Mouse (Mus musculus) heart, postnatal 4 days (tissue): ENCODE results near the gene Ddx54. TPM values are rescaled to one million over a fixed set of nuclear protein-coding genes. Genes with fewer than 3 reads are reported as not detected.

Source experiments
- DNase-seq: peaks from one replicate; pipeline ENCODE4 v3.0.0; 2021
- total RNA-seq, 2 experiments: library from RNA; stranded (reverse); gene quantifications; 2 replicates each; pipeline ENCODE4 v1.2.3; 2021

The Ddx54 gene
- 10 to 100 TPM; 30.8 to 32.0 TPM for total RNA-seq

DNA sequence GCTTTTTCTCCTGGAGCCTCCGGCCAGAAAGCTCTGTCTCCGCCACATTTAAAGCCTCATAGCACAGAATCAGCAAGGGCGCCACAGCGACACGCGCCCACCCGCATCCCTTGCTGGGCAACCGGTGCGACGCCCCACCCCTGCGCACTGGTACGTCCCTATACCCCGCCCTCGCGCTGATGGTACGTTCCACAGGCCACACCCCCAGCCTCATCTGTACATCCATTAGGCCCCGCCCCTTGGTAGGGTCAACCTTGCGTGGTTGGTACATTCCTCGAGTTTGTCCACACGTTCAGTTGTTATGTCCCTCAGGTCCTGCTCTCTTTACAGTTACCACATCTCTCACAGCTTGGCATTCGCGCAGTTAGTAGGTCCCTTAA is at the start of gene Ddx54, which contains the start of gene Rita1:
TSS of gene Ddx54 (plus strand) at position 298 of the 380 bp plus-strand sequence.
TSS of gene Rita1 (minus strand) at position 148 of the 380 bp plus-strand sequence.
- DNase-seq: peak; percentile 98

DNA sequence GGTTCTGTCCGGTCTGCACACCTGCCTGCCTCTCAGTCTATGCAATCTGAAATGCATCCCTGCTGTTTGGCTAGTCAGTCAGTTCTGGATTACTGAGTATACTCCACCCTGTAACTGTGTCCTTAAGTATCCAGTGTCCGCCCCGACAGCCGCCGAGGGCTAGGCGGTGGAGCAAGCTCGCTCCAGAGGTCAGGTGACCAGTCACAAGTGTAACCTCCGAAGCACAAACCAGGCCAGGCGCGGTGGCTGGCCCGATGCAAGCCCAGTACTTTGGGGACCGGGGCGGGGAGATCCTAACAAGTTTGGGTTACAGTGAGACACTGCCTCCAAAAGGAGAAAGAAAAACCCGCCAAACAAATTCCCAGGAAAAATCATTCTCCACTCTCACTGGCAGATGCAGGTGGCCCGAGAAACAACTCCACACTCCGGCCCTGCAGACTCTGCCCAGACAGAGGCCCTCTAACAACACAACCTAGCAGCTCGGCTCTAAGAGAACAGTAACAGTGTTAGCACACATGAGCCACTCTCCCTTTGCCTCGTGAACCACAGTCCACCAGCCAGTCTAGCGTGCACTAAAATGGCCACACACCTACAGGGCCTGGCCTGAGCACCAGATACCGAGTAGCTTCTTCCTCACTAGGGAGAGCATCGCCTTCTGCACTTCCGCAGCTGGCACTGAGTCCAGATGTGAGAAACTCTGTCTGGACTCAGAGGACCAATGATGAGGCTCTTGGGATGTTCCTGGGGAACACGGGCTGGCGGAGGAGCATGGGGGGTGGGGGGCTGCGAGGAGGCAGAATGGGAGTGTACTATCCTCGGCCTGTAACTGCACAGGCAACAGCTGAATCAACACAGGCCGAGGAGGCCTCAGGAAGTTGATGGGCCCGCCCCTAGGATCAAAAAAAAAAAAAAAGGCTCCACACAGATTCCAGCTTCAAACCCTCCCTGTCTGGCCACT is 49.3 kb upstream of the Ddx54 start:
- DNase-seq: peak; percentile 69

DNA sequence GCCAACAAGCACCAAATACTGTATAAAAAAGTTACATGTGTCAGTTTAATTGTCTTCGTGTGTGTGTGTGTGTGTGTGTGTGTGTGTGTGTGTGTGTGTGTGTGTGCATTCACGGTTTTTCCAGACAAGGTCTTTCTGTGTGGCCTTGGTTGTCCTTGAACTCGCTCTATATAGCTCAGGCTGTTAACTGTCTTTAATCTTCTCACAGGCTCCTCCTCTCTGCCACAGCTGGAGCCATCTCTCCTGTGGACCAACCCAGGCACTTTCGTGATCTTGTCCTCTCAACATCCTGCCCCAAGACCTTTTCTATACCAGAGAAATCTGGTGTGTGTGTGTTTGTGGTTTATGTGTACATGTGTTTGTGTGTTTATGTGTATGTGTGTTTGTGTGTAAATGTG is 48.6 kb upstream of the Ddx54 start:
- DNase-seq: no peak

DNA sequence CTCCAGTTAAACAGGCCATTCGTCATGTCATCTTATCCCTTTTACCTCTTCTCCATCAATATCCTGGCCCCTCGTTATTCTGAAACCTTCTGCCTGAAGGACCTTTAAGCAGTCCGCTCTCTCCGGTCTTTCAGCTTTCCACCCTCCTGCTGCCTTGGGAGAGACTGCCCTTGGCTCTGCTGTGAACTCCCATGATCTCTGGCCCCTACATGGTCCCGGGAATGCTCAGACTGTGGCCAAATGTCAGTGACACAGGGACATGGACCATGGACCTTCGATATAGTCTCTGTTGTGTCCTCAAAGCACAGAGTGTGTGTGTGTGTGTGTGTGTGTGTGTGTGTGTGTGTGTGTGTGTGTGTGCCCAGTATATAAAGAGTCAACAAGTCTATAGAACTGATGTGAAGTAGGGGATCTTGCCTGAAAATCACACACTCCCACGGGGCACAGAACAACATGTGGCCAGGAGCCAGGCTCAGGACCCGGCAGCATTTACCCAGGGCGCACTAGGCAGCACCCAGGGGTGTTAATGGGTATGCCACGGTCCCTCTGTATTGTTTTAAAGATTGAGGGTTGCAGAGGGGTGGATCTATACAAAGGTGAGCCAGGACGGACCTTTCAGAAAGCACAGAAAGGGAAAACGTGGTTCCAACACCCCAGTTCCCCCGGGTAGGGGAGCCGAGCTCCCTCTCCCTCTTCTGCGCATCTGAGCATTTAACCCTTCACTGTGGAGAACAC is 47.2 kb upstream of the Ddx54 start:
- no peak for DNase-seq

DNA sequence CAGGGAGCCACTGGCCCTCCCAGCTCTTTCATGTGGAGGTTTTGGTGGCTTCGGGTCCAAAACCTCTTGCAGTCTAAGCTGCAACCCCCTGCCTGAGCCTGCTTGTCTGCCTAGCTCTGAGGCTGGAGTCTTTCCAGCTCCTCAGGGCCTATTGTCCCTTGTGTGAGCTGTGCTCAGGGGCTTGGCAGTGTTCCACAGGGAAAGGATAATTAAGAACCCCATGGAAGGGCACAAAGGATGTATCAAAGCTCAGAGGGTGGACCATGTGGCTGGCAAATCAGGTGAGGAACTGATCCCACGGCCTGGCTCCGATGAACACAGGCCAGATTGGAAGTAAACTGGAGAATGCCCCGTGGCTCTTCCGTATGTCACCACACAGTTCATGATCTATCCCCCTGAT is 46.4 kb upstream of the Ddx54 start:
- peak; percentile 64 for DNase-seq

DNA sequence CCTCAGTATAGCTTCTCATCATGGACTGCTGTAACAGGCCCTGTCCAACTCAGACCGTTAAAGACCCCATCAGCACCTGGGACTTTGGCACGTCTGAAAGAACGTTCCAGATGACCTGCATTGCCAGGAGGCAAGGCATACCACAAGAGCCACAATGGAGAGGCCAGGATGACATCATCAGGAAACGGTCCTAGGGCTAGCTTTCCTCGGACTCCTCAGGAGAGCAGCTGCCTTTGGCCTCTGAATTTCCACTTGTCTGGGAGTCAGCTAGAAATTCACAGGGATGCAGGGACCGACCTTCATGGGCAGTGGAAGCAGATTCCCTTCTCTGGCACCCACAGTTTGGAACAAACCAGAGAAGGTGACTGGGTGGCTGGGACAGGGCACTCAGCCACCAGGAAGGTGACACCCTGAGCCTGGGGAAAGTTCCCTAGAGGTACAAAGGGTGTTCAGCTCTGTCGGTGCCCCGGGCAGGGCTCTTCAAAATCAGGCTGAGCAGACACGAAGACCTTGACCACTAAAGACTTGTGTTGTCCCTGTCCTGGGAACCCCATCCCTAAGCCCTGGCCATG is 45.8 kb upstream of the Ddx54 start:
- DNase-seq: peak; percentile 43

DNA sequence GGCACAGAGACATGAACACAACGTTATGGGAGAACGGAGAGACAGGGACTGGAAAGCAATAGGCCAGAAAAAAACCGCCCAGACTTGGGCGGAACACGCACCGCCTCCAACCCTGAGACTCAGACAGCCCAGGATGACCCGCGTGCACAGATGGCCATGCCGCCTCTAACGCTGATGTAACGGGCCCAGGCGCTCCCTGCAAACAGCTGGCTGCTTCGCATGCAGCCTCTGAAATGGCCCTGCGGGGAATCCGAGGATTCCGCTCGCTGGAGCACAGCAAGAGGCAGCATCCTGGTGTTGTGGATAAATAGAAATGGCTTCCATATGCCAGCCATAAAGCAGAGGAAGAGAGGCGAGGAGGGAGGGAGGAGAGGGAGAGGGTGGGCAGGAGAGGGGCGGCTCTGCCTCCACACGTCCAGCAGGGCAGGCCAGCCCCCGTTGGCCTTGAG is 45.3 kb upstream of the Ddx54 start:
- peak; percentile 74 for DNase-seq

DNA sequence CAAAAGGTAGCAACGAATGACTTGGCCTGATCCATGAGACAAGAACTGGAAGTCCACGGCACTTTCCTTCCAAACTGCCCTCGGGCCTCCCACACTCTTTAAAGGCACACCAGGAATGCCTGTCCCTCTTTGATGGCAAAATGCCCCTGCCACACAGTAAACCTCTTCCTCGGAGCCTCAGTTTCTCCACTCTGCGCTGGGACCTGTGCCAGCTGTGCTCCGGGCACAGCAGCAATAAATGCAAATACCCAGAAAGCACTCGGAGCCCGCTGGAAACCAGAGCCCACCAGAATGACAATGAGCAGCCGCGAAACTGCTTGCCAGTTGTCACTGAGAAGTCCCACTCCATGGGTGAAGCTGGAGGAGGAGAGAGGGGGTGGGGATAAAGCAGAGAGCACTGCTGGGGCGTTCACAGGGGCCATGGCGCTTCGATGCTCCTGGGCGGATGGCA is 44.8 kb upstream of the Ddx54 start:
- DNase-seq: no peak

DNA sequence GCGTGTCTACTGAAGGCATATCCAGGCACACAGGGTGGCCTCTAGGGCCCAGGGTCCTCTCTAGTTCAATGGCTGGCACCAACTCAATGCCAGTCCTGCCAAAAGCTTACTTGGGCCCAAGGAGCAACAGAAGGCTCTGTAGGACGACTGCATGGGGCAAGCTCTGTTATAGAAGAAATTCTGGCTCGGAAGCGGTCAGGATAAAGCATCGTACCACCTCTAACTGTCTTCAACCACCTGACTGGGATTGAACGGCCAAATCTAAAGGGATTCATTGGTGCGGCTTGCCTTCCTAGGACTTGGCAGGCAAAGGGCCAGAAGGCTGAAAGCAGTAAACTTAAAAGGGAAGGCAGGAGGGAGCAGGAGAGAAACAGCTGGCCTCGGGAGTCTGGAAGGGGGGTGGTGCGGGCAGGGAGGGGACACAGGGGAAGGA is 44.2 kb upstream of the Ddx54 start:
- DNase-seq: no peak

DNA sequence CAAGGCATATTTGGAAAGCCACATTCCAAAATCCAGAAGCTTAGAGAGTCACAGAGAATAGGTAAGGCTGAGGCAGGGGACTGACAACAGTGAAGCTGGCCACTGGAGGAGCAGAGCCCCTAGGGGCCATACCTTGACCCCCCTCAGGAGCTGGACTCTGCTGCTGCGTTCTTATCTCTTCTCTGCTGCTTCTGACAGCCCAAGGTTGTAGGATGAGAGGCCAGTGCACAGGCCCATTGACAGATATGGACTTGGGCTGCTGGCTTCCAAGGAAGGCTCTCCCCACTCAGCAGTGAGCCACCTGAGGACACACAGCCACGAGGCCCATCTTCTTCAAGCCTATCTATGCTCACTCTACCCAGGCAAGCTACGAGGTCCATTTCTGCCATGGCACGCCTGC is 43.6 kb upstream of the Ddx54 start:
- no peak for DNase-seq

DNA sequence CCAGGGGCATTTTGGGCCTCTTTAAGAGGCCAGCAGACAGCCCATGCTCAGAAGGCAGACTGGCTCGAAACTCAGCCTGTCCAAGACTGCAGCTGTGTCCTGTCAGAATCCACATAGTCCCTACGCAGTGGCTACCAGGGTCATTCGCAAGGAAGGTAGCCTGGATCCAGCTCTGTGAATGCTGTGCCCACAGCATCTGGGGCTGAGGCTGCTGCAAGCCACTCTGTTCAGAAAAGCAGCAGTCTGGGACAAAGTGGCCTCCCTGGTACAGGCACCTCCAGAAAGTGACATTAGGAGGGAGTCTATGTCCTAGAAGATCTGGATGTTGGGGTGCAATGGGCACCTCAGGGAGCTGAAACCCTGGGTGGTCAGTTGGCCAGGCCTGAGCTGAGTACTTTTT is 42.7 kb upstream of the Ddx54 start:
- no peak for DNase-seq

DNA sequence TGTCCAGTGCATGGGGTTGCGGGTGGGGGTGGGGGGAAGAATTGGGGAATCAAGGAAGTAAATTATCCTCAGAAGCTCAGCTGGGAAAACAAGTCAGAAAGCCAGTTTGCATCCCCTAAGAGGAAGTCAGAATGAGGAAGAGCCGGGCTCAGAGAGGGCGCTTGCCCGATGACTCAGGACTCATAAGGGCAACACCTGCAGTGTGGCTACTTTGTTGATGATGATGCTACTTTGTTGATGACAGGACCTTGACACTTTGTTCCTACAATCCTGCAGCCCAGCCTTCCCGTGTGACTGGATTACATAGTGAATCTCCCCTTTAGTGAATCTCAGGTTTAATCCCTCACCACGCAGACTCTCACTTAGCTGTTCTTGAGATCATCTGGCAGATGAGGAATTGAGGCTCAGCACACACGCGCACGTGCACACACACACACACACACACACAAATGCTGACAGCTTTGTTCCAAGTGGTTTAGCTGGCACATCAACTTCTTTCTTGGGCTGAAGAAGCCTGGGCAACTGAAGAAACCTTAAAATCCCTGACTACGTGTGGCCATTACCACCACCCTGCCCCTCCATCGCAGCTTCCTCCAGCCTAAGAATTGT is 42.1 kb upstream of the Ddx54 start:
- no peak for DNase-seq

DNA sequence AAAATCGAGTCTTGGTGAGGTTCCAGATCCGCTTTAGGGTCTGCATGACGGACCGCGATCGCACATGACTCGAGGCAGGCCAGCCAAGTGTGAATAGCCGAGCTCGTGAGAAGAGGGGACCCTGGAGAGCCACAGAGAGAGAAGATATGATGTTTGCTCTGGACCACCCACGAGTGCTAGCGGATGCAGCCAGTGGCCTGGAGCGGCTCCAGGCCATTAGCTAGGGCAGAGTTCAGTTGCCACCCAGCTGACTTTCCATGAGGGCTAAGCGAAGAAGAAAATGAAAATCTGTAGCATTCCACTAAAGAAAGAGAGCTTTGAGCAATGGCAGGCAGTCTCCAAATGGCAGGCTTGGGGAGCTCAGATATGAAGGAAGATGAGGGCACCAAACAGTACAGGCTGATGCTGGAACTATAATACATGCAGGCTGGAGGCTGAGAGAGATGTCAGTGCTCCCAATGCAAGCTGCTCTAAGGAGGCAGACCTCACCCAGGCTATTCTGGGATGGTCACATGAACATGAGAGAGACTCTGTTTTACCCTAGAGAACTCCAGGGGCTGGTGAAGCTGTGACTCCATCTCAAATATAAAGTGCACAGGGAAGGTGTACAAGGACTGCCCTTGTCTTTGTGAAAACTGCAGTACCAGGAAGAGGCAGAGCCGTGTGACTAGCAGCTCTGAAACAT is 41.3 kb upstream of the Ddx54 start:
- peak; percentile 44 for DNase-seq

DNA sequence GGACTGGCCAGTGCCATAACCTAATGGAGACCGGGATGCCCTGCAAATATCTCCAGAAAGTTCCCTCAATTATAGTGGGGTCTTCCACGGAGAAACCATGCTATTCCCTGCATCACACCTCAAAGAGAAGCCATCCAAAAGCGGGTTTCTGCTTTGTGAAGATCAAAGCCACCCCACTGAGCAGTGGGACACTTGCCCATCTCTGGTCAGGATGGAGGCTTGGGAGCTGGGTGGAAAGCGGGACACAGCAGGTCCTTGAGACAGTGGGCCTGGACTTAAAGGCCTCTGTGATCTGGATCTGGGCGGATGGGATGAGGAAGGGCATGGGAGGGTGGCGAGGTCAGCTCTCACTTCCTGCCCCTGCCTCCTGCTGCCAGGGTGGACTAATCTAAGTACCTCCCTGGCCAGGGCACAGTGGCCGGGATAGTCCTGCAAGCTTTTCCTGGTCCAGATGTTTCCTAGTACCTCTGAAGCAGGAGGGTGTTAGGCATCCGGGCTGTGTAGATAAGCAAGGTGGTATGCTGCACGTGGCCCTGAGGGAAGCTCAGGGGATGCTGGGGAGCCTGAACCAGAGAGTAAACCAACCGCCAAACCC is 38.0 kb upstream of the Ddx54 start:
- no peak for DNase-seq

DNA sequence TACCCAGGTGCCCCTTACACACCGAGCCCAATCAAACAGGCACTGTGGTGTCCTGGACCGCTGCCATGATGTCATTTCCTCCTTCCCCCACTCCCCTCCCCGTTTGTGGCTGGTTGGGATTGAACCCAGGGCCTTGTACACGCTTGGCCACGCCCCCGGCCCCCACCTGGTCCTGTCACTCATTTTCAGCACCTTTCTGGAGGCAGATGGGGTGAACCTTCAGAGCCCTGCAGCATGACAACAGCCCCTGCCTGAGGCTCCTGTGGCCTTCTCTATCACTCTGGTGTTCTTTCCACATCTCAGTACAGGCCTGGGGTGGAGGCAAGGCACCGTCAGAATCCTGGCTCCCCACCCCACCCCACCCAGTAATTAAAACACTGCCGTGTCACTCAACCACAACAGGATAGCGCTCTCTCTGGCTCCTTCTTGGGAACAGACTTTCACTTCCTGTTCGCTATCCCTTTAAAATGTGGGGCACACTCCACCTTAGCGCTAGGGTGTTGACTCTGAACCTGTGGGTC is 35.7 kb upstream of the Ddx54 start:
- no peak for DNase-seq

DNA sequence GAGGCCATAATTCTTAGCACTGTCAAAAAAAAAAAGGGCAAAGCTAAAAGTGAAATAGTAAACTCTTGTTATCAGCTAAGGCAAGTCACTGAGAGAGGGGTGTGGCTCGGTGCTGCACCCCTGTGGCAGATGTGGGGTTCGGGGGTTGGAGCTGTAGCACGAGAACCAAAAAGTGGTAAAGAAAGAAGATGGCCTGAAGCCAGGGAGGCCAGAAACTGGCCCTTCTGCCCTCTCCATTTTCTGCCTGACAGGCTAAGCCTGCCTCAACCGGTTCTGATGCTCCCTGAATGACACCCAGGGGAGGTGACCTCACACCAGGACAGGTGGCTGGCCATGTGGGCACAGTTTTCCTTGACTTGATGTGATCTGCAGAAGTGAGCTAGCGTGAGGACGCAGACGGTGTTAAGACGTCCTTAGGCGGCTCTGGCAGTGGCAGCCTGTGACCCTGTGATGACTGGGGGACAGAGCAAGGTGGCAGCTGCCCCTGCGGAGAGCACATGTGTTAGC is 34.6 kb upstream of the Ddx54 start:
- DNase-seq: no peak

DNA sequence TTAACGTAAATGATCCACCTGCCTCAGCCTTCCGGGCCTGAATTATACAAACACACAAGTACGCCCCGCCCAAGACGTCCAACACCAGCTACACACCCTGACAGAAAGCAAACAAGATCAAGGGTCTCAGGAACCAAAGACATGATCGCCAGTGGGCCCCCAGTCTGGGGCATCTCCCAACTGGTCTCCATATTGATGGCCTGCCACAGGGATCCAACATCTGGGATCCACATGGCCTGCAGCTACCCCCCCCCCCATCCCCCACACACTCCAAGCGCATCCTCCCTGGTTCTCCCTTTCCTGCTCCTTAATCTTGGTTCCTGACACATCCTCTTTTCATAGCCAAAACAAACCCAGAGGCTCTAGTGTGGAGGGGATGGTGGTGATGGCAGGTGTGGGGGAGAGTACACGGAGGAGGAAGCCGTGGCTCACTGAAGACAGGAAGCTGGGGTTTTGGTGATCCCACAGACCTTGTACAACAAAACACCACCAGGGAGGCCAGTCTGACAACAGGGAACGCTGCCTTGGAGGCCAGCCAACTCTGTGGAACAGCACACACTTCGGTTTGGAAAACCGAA is 33.9 kb upstream of the Ddx54 start:
- DNase-seq: peak; percentile 76

DNA sequence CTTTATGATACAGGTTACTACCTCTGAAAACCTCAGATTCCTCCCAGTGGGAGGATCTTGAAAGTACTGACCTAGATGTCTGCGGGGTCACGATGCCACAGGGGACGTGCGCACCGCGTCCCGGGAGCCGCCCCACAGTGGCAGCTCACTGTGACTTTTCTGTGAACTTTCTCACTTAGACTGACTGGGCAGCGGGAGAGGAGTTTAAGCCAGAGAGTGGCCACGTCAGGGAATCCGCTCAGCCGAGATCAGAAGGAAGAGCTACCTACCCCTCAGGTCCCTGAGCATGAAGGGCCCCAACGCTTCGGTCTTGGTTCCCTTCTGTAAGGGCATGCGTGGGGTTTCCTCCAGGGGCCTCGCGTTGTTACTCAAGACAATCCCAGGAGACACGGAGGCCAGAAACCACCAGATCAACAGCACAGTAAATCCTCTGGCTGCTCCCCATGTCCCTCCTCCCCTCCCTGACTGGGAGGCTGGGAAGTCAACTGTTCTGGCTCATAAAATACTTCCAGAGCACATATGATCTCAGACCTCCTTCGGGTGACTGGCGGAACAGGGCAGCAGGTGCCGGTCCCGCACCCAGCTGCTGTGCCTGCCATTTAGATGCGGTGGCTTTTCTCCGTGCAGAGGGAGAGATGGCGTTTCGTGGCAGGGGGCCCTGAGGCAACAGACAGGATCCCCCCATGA is 33.2 kb upstream of the Ddx54 start:
- DNase-seq: peak; percentile 64

DNA sequence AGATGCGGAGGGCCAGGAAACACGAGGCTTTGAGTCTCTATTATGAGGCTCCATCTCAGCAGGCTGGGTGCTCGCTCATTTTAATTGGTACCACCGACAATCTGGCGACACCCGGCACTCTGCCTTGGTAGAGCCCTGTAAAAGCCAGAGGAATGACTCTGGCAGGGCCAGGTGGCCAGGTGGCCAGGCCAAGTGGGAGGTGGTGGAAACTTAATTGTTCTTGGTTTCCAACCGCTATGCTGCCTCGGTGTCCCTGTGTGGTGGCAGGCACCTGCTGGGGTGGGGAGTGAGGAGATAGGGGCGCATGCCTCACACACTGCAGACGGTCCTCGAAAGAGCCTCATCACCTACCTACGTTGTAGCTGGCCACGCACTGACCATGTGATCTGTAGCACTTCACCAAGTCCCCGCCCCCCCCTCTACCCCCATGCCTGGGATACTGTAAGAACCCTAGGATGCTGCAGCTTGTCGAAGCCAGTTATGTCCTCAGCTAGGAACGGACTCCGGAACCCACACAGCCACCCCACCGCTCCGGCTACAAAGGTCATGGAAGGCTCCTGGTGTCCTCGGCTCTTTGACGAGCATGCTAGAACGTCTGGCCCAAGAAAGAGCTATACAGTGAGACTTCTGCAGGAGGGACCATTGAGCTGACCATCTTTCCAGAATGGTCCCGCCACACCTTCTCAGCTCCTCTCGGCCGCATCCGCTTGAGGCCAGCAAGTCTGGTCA is 32.5 kb upstream of the Ddx54 start:
- DNase-seq: no peak
